Mouse (Mus musculus) lung, embryonic 14.5 days (tissue): ENCODE results near the gene Padi2. TPM values are rescaled to one million over a fixed set of nuclear protein-coding genes. Genes with fewer than 3 reads are reported as not detected.

Source experiments
- ATAC-seq: fragments of 200-750 bp; cut with Nextera tagmentation; 2 replicates; pipeline ENCODE4 v1.8.0; 2017; ENCODE audit warnings: mild to moderate bottlenecking, moderate TSS enrichment, moderate library complexity; ENCODE audit not compliant: insufficient read depth
- DNase-seq: peaks from one replicate; pipeline ENCODE4 v3.0.0-alpha.2; 2015
- H3K27ac ChIP-seq: fragments of 300-500 bp; sonication (generic); 2 replicates; pipeline ENCODE4 v1.5.1; 2014; ENCODE audit warnings: low read depth, mild to moderate bottlenecking, moderate library complexity
- H3K27me3 ChIP-seq: fragments of 300-500 bp; sonication (generic); 2 replicates; pipeline ENCODE4 v1.6.1; 2014; ENCODE audit warnings: low read length, control low read depth; ENCODE audit not compliant: insufficient read depth
- H3K36me3 ChIP-seq: fragments of 300-500 bp; sonication (generic); 2 replicates; pipeline ENCODE4 v1.6.1; 2014; ENCODE audit warnings: control low read depth; ENCODE audit not compliant: insufficient read depth
- H3K4me1 ChIP-seq: fragments of 300-500 bp; sonication (generic); 2 replicates; pipeline ENCODE4 v1.6.1; 2014; ENCODE audit warnings: antibody characterized with exemption, control low read depth; ENCODE audit not compliant: insufficient read depth
- H3K4me2 ChIP-seq: fragments of 300-500 bp; sonication (generic); 2 replicates; pipeline ENCODE4 v1.6.1; 2014; ENCODE audit warnings: mild to moderate bottlenecking
- H3K4me3 ChIP-seq: fragments of 300-500 bp; sonication (generic); 2 replicates; pipeline ENCODE4 v1.5.1; 2014; ENCODE audit warnings: low read depth, low read length
- H3K9ac ChIP-seq: fragments of 300-500 bp; sonication (generic); 2 replicates; pipeline ENCODE4 v1.6.1; 2014
- H3K9me3 ChIP-seq: fragments of 300-500 bp; sonication (generic); 2 replicates; pipeline ENCODE4 v1.6.1; 2016; ENCODE audit warnings: low read depth, low read length, control low read depth
- CTCF ChIP-seq: IDR thresholded peaks from 2 replicates; pipeline ENCODE4 v1.5.1; 2016; ENCODE audit warnings: antibody characterized with exemption, low read depth
- WGBS: fragments of 180-500 bp; shearing (Covaris S2); extraction: QIAGEN DNeasy Blood & Tissue Kit; methylation state at CpG from one replicate; pipeline ENCODE4 v1.1.7; 2014; 5-methylcytosine and 5-hydroxymethylcytosine counted together
- polyA plus RNA-seq: library from polyadenylated mRNA; unstranded; fragments of >200 nt; fragmentation: Nextera tagmentation; extraction: Ambion mirVana; gene quantifications from 2 replicates; pipeline ENCODE4 v1.2.1, GENCODE M21; 2014

Gene Padi2
- polyA plus RNA-seq, 1 experiment from 2014 or later: 1.8 TPM

DNA sequence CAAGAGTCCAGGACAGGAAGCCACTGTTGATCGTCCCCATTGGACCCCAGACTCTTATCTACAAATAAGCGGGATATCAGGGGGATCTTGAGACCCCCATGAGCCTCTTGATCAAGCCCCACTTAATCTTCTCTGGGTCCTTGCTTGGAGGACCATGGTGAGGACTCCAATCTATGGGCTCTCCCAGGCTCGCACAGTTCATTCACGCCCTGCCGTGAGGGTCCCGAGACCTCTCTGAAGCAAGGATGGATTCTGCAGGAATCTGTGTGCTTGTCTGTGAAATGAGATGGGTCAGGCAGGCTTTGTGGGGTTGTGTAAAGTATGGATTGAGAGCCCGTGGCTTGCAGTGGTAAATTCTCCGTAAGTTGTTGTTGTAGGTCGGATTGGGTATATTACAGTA is 5.3 kb downstream of the Padi2 start:
- H3K9me3 ChIP-seq: no peaks in the 10 kb centered on the region
- no peak for TF ChIP-seq CTCF
- H3K4me2 ChIP-seq: no peak overlapping the region
- no peak overlapping the region for H3K9ac ChIP-seq
- no peak for ATAC-seq
- H3K36me3 ChIP-seq: no peaks in the 10 kb centered on the region
- DNase-seq: no peak
- H3K27ac ChIP-seq: no peak overlapping the region
- no peaks in the 10 kb centered on the region for H3K4me1 ChIP-seq
- H3K27me3 ChIP-seq: peaks cover 9% of the 10 kb centered on the region
- WGBS: 87% methylated on average over 9 of the region's 9 CpGs
- H3K4me3 ChIP-seq: no peak overlapping the region

DNA sequence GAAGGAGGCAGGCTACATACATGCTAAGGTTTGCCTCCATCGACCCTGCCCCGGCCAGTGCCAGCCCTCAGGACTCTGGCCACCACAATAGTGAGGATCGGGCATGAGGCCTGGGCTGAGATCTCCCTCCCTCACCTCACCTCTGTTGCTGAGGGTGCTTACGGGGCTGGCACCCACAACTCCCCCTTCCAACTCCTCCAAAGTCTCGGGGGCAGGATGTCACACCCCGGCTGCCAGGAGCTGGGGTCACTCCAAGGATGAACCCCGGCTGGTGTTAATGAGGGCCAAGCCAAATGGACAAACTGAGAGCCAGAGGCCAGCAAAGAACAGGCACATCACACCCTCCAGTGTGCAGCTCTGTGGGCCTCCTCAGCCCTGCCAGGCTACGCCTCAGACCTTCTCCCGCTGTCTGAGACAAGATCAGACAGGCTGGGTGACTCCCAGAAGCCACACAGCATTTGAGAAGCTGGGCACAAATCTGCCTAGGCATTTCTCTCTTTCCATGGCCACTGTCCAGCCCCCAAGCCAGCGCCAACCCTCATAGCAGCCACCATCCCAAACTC is 6.2 kb downstream of the Padi2 start:
- ATAC-seq: no peak
- whole genome bisulfite sequencing: 75% methylated on average over 10 of the region's 10 CpGs
- H3K9ac ChIP-seq: no peak overlapping the region

DNA sequence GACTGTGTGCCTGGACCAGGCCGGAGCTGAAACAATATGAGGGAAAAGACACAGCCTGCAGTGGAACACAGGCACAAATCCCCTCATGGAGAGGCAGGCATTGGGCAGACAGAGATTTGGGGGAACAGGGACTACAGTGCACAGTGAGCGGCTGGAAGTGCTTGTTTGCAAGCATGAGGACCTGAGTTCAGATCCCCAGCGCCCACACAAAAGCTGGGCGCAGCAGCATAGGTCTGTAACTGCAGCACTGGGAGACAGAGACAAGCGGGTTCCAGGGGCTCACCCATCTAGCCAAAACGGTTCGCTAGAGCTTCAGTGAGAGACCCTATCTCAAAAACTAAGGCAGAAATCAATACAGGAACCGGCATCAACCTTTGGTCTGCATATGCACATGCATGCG is 7.4 kb downstream of the Padi2 start:
- Histone ChIP-seq H3K4me1 (no peaks in the 10 kb centered on the region), H3K4me3 (no peak overlapping the region), H3K27me3 (no peaks in the 10 kb centered on the region), H3K9ac (no peak overlapping the region), H3K4me2 (no peak overlapping the region), H3K36me3 (no peaks in the 10 kb centered on the region), H3K9me3 (no peaks in the 10 kb centered on the region), H3K27ac (no peak overlapping the region)
- TF ChIP-seq CTCF: no peak
- 89% methylated on average over 9 of the region's 9 CpGs for WGBS
- ATAC-seq (no peak), DNase-seq (no peak)

More for the DNA sequence above, 6.2 kb downstream of the Padi2 start:
- Histone ChIP-seq H3K4me2 (no peak overlapping the region), H3K9me3 (no peaks in the 10 kb centered on the region), H3K27me3 (0 out of 2 replicates have a peak, but pooled peaks cover under 1% of the 10 kb centered on the region), H3K27ac (no peak overlapping the region), H3K4me1 (no peaks in the 10 kb centered on the region), H3K36me3 (no peaks in the 10 kb centered on the region), H3K4me3 (no peak overlapping the region)
- no peak for TF ChIP-seq CTCF
- no peak for DNase-seq

DNA sequence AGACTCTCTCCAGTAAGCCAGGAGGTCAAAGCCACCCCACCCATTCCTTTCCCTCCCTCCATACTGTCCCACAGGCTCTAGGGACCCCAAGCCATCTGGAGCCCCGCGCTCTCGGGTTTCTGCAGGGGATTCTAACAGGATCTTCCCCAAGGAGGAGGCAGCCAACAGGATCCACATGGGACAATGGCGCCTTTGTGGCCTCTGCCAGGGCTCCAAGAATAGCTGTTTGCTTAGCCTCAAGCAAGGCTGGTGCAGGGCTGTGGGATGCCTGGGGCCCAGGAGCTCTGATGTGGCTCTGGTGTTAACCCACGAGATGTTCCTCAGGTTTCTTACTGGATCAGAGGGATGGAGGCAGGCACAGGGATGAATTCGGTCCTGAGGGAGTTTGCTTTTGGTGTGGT is 8.6 kb downstream of the Padi2 start:
- H3K9ac ChIP-seq: no peak overlapping the region
- no peak overlapping the region for H3K4me2 ChIP-seq
- H3K4me1 ChIP-seq: no peaks in the 10 kb centered on the region
- no peak for ATAC-seq
- peak; percentile 27 for DNase-seq
- no peaks in the 10 kb centered on the region for H3K36me3 ChIP-seq
- no peak overlapping the region for H3K4me3 ChIP-seq
- TF ChIP-seq CTCF: no peak
- 50% methylated on average over 6 of the region's 6 CpGs for WGBS
- no peaks in the 10 kb centered on the region for H3K9me3 ChIP-seq
- no peak overlapping the region for H3K27ac ChIP-seq
- no peaks in the 10 kb centered on the region for H3K27me3 ChIP-seq

DNA sequence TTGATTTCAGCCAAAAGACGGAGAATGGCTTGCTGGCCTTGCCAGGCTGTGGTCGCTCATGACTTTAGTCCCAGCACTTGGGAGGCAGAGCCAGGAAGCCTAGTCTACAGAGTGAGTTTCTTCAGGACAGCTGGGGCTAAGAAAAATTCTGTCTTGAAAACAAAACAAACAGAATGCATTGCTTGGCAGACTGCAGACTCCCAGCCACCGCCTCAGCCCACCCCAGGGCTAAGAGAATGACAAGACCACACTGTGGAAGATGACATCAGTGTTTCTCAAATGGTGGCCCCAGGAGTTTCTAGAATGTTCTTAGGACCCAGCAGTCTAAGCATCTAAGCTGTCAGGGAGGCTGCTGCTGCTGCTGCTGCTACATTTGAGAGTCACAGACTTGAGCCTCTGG is 9.1 kb downstream of the Padi2 start:
- H3K27ac ChIP-seq: no peak overlapping the region
- no peaks in the 10 kb centered on the region for H3K9me3 ChIP-seq
- no peak overlapping the region for H3K4me3 ChIP-seq
- DNase-seq (no peak), ATAC-seq (no peak)
- TF ChIP-seq CTCF: no peak
- H3K27me3 ChIP-seq: no peaks in the 10 kb centered on the region
- no peak overlapping the region for H3K4me2 ChIP-seq
- no peaks in the 10 kb centered on the region for H3K4me1 ChIP-seq
- 55% methylated on average over 3 of the region's 3 CpGs for WGBS
- H3K36me3 ChIP-seq: no peaks in the 10 kb centered on the region
- no peak overlapping the region for H3K9ac ChIP-seq

DNA sequence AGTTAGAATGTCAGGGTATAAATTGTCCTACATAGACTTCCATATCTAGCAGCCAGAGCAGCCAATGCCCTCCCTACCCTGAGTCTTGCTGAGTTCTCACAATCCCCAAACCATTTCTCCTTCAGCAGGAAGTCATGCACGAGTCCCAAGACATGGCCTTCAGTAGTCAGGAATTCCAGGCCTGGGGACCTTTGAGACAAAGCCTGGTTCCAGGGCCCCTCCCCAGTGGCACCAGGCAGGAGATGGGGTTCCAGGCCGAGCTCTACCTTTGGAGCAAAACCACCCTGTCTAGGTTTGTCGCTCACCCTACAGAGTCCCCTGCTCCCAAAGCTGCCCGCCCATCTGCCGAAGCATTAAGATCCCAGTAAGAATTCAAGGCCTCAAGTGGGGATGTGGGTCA is 10.2 kb downstream of the Padi2 start:
- Histone ChIP-seq H3K4me1 (no peaks in the 10 kb centered on the region), H3K36me3 (no peaks in the 10 kb centered on the region), H3K9ac (no peak overlapping the region), H3K27ac (no peak overlapping the region), H3K4me2 (no peak overlapping the region), H3K4me3 (no peak overlapping the region), H3K27me3 (no peaks in the 10 kb centered on the region), H3K9me3 (no peaks in the 10 kb centered on the region)
- no peak for ATAC-seq
- 88% methylated on average over 5 of the region's 5 CpGs for WGBS
- no peak for DNase-seq
- no peak for TF ChIP-seq CTCF

DNA sequence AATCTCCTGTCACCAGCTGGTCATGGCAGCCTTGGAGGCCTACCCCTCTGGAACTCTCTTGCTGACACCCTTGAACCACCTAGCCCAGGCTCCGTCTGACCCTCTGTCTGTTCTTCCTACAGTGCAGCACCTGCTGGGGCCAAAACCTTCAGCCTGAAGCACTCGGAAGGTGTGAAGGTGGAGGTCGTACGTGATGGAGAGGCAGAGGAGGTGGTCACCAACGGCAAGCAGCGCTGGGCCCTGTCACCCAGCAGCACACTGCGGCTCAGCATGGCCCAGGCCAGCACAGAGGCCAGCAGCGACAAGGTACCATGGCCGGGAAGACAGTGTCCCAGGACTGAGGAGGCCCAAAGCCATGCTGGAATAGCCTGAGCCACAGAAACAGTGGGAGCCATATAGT is 11.3 kb downstream of the Padi2 start:
- TF ChIP-seq CTCF: no peak
- no peak overlapping the region for H3K27ac ChIP-seq
- H3K9ac ChIP-seq: no peak overlapping the region
- WGBS: 79% methylated on average over 9 of the region's 9 CpGs
- H3K36me3 ChIP-seq: no peaks in the 10 kb centered on the region
- ATAC-seq: no peak
- no peak for DNase-seq
- no peaks in the 10 kb centered on the region for H3K27me3 ChIP-seq
- no peaks in the 10 kb centered on the region for H3K9me3 ChIP-seq
- H3K4me2 ChIP-seq: no peak overlapping the region
- no peak overlapping the region for H3K4me3 ChIP-seq
- H3K4me1 ChIP-seq: no peaks in the 10 kb centered on the region
